Mouse (Mus musculus) thymus, adult 2 months (tissue): ENCODE measurements around the gene Acot1. TPM values are rescaled to one million over a fixed set of nuclear protein-coding genes. Genes with fewer than 3 reads are reported as not detected.
"Not testable (repeated sequence)": the region's sequence is repeated elsewhere in the genome, so short reads cannot be mapped to it uniquely, and the experiment has no call there.

Experiments used
- DNase-seq: peaks from one replicate; pipeline ENCODE4 v3.0.0; 2021
- H3K27ac ChIP-seq: fragments of 200-500 bp; 2 replicates; pipeline ENCODE4 v1.5.1; 2012; ENCODE audit warnings: low read length, control low read depth; ENCODE audit not compliant: control insufficient read depth, insufficient read depth
- H3K27me3 ChIP-seq: fragments of 200-500 bp; 2 replicates; pipeline ENCODE4 v1.6.1; 2012; ENCODE audit warnings: mild to moderate bottlenecking, low read length, moderate library complexity, mixed read lengths; ENCODE audit not compliant: control insufficient read depth, insufficient read depth
- H3K36me3 ChIP-seq: fragments of 200-500 bp; 2 replicates; pipeline ENCODE4 v1.6.1; 2012; ENCODE audit warnings: mild to moderate bottlenecking, low read length, moderate library complexity; ENCODE audit not compliant: control insufficient read depth, insufficient read depth
- H3K4me1 ChIP-seq: fragments of 200-500 bp; replicated peaks from 2 replicates; pipeline ENCODE4 v1.6.1; 2012; ENCODE audit warnings: low read length; ENCODE audit not compliant: control insufficient read depth, insufficient read depth
- H3K4me3 ChIP-seq: fragments of 200-500 bp; 2 replicates; pipeline ENCODE4 v1.5.1; 2012; ENCODE audit warnings: mild to moderate bottlenecking, low read length, control low read depth, moderate library complexity; ENCODE audit not compliant: control insufficient read depth, insufficient read depth
- CTCF ChIP-seq: fragments of 200-500 bp; IDR thresholded peaks from 2 replicates; pipeline ENCODE4 v1.5.1; 2012; ENCODE audit warnings: mild to moderate bottlenecking, control low read depth, low read length, moderate library complexity, borderline replicate concordance; ENCODE audit not compliant: control insufficient read depth, poor library complexity, insufficient read depth; ENCODE audit errors: extremely low read depth
- POLR2A ChIP-seq: fragments of 200-500 bp; IDR thresholded peaks from 2 replicates; pipeline ENCODE4 v1.6.1; 2012; ENCODE audit warnings: mild to moderate bottlenecking, low read length, control low read depth, moderate library complexity; ENCODE audit not compliant: control insufficient read depth, poor library complexity, insufficient read depth; ENCODE audit errors: extremely low read depth
- WGBS: fragments of 180-500 bp; shearing (Covaris S2); methylation state at CpG from one replicate; pipeline ENCODE4 v1.1.7; 2018; 5-methylcytosine and 5-hydroxymethylcytosine counted together
- polyA plus RNA-seq: library from polyadenylated mRNA; depleted of rRNA; stranded (reverse); fragments of >200 nt; gene quantifications from 2 replicates; pipeline ENCODE4 v1.2.3, GENCODE M21; 2012; rRNA removed

Acot1 gene
- polyA plus RNA-seq, result 3.6 TPM in 2 replicates

DNA sequence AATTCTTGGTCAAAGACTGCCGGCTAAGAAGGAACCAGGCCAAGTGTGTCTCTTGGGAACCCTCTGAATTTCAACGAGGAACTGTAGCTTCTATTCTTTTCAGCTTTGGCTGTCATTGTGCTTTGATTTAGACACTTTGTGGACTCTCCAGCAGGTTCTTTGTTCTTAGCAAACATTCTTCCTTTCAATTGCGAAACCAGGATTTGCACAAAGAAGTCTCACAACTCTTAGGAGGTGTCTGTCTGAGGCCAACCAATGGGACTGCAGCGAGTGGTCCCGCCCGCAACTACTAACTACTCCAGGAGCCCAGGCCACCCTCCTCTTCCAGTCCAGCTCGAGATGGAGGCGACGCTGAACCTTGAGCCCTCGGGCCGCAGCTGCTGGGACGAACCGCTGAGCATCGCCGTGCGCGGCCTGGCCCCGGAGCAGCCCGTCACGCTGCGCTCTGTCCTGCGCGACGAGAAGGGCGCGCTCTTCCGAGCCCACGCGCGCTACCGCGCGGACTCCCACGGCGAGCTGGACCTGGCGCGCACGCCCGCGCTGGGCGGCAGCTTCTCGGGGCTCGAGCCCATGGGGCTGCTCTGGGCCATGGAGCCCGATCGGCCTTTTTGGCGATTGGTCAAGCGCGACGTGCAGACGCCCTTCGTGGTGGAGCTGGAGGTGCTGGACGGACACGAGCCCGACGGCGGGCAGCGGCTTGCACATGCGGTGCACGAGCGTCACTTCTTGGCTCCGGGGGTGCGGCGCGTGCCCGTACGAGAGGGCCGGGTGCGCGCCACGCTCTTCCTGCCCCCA is at the start of gene Acot1:
Gene Acot1 (plus strand): TSS at position 320 of the 795 bp plus-strand sequence.
- H3K27ac ChIP-seq, H3K4me1 ChIP-seq, H3K27me3 ChIP-seq, H3K36me3 ChIP-seq: not testable (repeated sequence)
- peak within 1 kb of the TSS; percentile 51 for H3K4me3 ChIP-seq
- 3% methylated on average over 60 of the region's 70 CpGs for WGBS
- peak; percentile 37 for DNase-seq

DNA sequence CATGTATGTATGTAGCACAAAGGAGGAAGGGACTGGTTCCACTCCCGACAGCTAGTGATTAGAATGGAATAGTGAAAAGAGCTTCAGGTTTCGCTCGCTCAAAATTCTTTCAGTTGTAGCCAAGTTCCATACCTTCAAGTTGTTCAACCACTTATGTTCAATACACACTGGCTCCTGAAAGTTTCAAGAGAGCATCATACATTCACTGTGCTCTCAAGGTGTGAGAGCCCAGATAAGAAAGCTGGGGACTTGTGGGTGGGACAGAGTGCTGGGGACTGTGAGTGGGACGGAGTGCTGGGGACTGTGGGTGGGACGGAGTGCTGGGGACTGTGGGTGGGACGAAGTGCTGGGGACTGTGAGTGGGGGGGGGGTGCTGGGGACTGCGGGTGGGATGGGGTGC is 44.1 kb upstream of the Acot1 start:
- H3K27ac ChIP-seq, result no peak overlapping the region
- no peaks in the 10 kb centered on the region for H3K27me3 ChIP-seq
- no peak overlapping the region for H3K4me3 ChIP-seq
- no peak for TF ChIP-seq CTCF
- no peak for TF ChIP-seq POLR2A
- DNase-seq, result no peak
- no peaks in the 10 kb centered on the region for H3K36me3 ChIP-seq
- 94% methylated on average over 7 of the region's 7 CpGs for WGBS
- H3K4me1 ChIP-seq, result no peaks in the 10 kb centered on the region

DNA sequence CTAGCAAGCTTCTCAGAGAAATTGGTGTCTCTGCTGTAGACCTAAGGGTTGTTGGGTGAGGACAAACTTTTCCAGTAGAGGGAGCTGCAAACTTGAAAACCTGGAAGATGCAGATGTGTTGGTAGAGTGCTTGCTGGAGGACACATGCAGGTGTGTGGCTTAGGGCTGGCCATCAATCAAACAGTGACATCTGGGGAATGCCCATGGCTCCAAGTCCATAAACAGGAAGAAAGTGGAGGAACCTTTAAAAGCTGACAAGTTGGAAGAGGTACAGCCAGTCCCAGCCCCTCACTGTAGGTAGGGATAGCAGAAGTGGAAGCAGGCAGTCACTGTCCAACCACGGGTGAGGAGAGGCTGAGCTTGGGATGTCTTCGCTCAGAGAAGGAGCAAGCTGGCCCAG is 37.2 kb upstream of the Acot1 start:
- DNase-seq, result peak; percentile 48
- WGBS, result 41% methylated on average over 2 of the region's 2 CpGs
- Histone ChIP-seq H3K27me3 (no peaks in the 10 kb centered on the region), H3K4me1 (no peaks in the 10 kb centered on the region), H3K4me3 (no peak overlapping the region), H3K36me3 (no peaks in the 10 kb centered on the region), H3K27ac (no peak overlapping the region)
- no peak for TF ChIP-seq POLR2A
- TF ChIP-seq CTCF, result no peak

DNA sequence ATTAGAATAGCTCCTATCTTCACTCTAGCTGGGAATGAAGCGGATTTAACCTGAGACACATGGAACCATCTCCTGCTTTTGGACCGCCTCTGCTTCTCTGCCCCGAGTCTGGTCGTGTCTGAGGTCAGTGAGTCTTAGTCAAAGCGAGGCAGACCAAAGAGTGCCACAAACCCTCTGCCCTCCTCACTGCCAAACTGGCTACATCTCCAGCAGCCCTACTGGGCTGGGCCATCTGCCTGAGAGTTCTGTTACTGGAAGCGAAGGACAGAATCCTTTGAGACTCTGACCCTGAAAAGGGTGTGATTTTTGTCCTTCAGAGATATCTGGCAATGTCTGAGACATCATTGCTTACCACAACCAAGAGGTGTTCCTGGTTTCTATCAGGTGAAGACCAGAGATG is 30.4 kb upstream of the Acot1 start:
- TF ChIP-seq POLR2A (no peak), CTCF (no peak)
- H3K27me3 ChIP-seq, result no peaks in the 10 kb centered on the region
- 94% methylated on average over 6 of the region's 6 CpGs for WGBS
- H3K4me3 ChIP-seq, result no peak overlapping the region
- no peaks in the 10 kb centered on the region for H3K4me1 ChIP-seq
- H3K27ac ChIP-seq, result no peak overlapping the region
- no peaks in the 10 kb centered on the region for H3K36me3 ChIP-seq
- no peak for DNase-seq

DNA sequence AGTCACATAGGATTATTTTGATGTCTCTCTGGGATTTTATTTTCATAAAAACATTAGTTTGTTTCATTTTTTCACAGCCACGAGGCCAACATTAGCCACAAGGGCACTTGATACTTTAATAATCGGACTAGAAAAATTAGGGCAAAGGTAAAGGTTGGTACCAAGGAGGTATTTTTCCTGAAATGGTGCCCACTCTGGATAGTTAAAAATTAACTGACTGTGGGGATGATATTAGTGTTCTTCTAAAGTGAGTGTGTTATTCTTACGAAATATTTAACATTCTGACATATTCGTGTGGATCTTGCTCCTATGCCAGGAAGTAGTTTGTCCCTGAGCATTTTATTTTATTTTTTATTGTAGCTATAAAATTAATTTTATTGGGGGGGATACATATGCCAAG is 27.7 kb upstream of the Acot1 start:
- H3K4me3 ChIP-seq, result no peak overlapping the region
- no peak for DNase-seq
- H3K27ac ChIP-seq, result no peak overlapping the region
- no peaks in the 10 kb centered on the region for H3K27me3 ChIP-seq
- no peaks in the 10 kb centered on the region for H3K36me3 ChIP-seq
- TF ChIP-seq POLR2A (no peak), CTCF (no peak)
- WGBS, result 93% methylated on average over 4 of the region's 4 CpGs
- H3K4me1 ChIP-seq, result no peaks in the 10 kb centered on the region

DNA sequence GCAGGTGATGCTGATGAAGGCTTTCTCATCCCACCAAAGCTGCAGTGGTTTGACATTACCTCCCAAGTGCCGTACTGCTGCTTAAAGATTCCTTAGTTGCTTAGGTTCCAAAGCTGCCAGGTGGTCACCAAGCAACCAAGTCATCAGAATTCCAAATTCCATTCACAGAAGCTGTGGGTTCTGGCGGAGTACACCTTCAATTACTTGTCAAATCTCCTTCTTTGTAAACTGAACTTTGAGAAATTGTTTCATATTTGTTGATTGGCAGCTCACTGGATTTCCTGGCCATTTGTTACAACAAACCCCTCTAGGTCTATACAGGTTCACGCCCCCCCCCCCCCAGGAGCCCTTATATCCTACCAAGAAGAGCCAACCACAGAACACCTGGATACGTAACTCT is 24.5 kb upstream of the Acot1 start, which contains the start of gene Heatr4:
Gene Heatr4 (minus strand): TSS at position 101 of the 400 bp plus-strand sequence.
- 94% methylated on average over 4 of the region's 4 CpGs for WGBS
- TF ChIP-seq POLR2A, result no peak
- TF ChIP-seq CTCF, result no peak

DNA sequence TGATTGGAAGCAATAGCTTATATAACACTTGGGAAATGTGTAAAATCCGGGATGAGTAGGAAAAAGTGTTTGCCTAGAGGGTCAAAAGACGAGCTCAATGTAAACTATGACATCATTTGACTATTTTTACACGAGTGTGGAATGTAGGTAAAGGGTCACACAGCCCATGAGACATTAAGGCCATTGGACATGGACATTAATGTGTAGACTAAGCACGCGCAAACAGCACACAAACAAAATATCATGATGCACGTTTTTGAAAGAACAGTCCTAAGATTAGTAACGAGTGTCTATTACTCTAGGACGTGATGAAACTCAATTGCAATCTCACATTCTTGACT is 22.1 kb upstream of the Acot1 start:
- 20% methylated on average over 8 of the region's 8 CpGs for WGBS
- Histone ChIP-seq H3K4me3 (peak overlapping the region; percentile 75), H3K27me3 (no peaks in the 10 kb centered on the region), H3K27ac (peak overlapping the region; percentile 90), H3K4me1 (no peaks in the 10 kb centered on the region; the same call in 1 of the 2 replicates), H3K36me3 (no peaks in the 10 kb centered on the region)
- no peak for DNase-seq
- TF ChIP-seq POLR2A (no peak), CTCF (no peak)

More for the DNA sequence above, 24.5 kb upstream of the Acot1 start, which contains the start of gene Heatr4:
- DNase-seq, result no peak
- H3K36me3 ChIP-seq, result no peaks in the 10 kb centered on the region
- no peak within 1 kb of the TSS for H3K4me3 ChIP-seq
- no peaks in the 10 kb centered on the region; the same call in 1 of the 2 replicates for H3K4me1 ChIP-seq
- no peak within 1 kb of the TSS for H3K27ac ChIP-seq
- H3K27me3 ChIP-seq, result no peaks in the 10 kb centered on the region
